Mouse (Mus musculus) ZHBTc4 (cell line): ENCODE data around the gene Arhgap1.
A peak's percentile ranks its signal among the peaks of the same experiment; 100 is the strongest.

Source experiments
- DNase-seq: peaks from one replicate; pipeline ENCODE4 v3.0.0-alpha.2; 2011; ENCODE audit warnings: low read depth, low spot score

The Arhgap1 gene

DNA sequence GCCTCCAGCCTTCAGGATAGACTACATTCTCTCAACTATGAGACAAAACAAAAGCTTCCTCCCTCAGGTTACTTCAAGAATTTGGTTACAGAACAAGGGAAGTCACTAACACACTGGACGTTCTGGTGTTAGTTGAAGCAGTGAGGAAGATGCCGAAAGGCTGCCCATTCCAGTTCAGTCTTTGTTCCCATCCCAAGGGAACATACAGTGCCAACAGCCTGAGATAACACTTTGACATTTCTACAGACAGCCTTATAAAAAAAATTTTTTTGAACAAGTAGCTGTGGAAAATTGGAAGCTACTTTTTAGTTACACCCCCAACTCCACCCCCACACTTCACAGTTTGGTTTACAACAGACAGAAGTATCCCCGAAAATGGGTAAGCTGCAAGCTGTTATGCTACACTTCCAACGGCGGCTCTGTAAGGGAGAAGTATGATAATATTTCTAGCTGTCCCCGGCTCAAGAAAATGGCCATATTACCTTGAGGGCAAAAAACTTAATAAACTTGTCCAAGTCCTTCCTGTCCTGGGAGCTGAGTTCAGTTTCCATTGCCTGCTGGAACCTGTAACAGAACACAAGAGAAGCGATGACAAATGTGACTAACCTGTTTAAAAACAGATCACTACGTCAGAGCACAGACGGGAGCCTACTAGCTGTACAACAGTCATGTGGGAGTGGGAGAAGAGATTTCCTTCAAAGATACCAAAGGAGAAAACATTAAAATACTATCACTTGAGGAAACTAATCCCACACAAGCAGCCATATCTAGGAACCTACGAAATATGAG is 46.0 kb downstream of the Arhgap1 start:
- no peak for DNase-seq

GRCm38 (mm10) chr2:91696225-91696590 is 46.5 kb downstream of the Arhgap1 start:
- DNase-seq = no peak

GRCm38 (mm10) chr2:91699225-91699624 is 49.6 kb downstream of the Arhgap1 start:
- DNase-seq = no peak

DNA sequence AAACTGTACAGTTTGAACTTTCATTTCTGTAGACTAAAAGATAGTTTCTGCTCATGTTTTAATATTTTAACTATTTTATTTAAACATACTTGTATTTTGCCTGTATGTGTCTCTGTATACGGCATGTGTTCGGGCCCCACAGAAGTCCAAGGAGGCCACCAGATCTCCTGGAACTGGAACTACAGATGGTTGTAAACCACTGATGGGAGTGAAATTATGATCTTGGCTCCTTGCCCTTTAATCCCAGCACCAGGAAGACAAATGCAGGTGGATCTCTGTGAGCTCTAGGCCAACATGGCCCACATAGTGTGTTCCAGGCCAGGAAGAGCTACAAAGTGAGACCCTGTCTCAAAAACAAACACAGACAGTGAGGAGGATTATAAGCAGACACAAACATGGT is 51.7 kb downstream of the Arhgap1 start:
- no peak for DNase-seq

DNA sequence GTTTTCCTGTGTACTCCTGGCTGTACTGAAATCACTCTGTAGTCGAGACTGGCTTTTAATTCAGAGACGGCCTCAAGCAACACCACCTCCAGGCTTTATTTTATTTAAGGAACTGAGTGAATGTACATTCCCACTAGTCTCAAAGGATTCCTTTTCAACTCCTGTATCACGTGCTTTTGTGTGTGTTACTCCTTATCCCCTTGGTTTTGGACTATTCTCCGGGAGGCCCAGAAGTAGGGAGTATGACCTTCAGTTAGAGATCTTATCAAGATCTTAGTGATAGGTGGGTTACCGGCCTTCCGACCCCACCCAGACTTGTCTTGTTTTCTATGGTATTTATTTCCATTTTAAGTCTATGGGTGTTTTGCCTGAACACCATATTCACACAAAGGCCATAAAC is 56.1 kb downstream of the Arhgap1 start:
- peak; percentile 41 for DNase-seq

DNA sequence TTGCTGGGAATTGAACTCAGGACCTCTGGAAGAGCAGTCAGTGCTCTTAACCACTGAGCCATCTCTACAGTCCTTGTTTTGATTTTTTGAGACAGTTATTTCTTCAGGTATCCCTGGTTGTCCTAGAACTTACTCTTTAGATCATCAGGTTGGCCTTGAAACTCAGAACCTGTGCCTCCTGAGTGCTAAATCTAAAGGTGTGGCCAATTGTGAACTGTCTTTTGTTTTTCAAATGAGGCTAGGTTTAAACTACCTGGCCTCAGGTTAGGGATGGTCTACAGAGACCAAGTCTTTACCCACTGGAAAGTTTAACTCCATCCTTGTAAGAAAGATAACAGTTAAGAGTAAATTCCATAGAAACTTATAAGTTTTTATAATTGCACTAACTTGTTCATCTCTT is 56.8 kb downstream of the Arhgap1 start:
- peak; percentile 28 for DNase-seq

- DNase-seq = no peak
Observed at GRCm38 (mm10) chr2:91708361-91708760, 58.7 kb downstream of the Arhgap1 start.

DNA sequence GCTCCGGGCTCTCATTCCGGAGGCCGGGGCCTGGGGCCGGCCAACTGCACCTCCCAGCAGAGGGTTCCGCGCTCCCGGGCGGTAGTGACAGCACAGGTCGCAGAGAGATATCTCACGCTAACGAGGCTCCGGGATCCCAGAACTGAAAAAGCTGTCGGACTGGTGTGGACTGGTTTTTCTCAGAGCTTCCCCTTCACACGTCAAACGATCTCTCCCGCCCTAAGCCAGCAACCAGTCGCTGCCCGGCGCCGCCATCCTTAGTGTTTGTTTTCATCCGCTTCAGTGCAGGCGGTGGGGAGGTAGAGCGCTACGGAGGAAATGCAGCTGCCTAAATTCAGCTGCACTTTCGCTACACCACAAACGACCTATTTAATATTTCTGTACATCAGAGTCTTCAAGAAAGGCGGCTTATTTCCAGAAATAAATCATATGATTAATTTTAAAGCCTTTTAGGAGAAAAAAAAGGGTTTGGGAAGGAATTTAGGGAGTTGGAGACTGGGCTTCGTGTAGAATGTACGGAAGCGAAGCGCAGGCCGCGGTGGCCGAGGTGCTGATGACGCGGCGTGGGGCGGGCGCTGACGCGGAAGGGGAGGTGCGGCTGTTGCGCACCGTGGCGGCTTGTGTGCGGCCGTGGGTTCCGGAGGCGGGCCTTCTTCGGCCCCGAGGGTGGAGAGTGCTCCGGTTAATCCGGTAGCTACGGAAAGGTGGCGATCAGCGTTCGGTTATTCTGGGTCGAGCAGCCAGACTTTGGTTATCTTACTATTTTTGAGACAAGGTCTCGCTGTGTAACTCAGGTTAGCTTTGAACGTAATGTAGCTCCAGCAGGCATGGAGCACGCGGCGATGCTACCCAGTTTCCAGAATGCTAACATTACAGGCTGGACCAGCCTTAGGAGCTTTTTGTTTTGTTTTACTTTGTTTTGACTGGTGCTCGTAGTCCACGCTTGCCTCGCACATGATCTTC is 60.9 kb downstream of the Arhgap1 start, which contains the start of the genes Atg13 and Harbi1:
Atg13 (minus strand) TSS at position 305 of the 963 bp plus-strand sequence.
Harbi1 (plus strand) TSS at position 581 of the 963 bp plus-strand sequence.
- DNase-seq = peak; percentile 96

GRCm38 (mm10) chr2:91711256-91711925 is 61.7 kb downstream of the Arhgap1 start:
- no peak for DNase-seq

DNA sequence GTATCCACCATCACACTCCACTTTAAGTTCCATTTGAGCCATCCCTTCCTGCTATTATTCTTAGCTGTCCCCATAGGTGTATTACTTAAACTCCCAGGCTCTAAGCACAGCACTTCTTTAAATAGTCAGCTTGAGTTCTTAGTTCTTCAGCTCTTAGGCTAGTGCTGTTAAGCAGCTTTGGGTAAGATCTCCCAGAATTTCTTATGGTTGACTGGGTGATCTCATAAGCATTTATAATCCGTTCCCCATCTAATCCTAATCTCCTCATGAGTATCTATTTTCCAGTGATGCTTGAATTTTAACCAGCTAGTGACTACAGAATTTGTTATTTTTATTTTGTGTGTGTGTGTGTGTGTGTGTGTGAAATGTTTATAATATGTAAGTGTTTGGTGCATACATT is 65.3 kb downstream of the Arhgap1 start:
- no peak for DNase-seq

GRCm38 (mm10) chr2:91718276-91718675 is 68.6 kb downstream of the Arhgap1 start:
- no peak for DNase-seq
